Mouse (Mus musculus): ENCODE measurements around the gene Elof1. TPM values are rescaled to one million over a fixed set of nuclear protein-coding genes. Genes with fewer than 3 reads are reported as not detected.

The Elof1 gene
- polyA plus RNA-seq (2015; fragmentation: Nextera tagmentation; extraction: Ambion mirVana), result 117 and 126 TPM in 2 replicates

DNA sequence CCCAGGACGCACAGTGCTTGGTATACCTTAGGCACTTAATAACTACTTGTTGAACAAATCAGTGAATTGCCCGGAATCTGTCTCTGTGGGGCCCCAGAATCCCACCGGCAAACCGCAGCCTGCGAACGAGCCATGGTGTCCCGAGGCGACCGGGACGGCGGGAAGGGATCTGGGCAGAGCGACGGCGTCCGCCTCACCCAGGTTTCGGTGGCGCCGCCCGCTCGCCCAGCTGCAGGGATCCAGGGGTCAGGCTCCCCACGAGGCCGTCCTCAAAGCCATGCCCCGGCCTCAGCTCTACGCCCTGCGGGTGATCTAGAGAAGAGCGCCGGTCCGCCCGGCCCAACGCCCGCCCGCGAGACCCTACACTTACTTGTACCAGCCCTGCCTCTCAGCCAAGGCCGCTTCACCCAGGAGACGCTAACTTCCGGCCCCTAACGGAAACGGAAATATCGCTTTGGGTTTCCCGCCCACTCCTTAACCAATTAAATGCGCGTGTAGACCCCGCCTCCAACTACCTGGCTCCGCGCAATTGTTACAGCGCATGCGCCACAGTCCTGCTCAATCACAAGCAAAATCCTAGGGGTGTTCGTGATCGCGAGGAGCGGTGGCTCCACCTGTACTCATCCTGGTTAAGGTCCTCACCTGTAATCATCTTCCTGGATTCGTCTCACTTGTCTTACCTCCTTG, at the start of gene Elof1:
Gene Elof1 (minus strand): TSS at position 433 of the 687 bp plus-strand sequence.

DNA sequence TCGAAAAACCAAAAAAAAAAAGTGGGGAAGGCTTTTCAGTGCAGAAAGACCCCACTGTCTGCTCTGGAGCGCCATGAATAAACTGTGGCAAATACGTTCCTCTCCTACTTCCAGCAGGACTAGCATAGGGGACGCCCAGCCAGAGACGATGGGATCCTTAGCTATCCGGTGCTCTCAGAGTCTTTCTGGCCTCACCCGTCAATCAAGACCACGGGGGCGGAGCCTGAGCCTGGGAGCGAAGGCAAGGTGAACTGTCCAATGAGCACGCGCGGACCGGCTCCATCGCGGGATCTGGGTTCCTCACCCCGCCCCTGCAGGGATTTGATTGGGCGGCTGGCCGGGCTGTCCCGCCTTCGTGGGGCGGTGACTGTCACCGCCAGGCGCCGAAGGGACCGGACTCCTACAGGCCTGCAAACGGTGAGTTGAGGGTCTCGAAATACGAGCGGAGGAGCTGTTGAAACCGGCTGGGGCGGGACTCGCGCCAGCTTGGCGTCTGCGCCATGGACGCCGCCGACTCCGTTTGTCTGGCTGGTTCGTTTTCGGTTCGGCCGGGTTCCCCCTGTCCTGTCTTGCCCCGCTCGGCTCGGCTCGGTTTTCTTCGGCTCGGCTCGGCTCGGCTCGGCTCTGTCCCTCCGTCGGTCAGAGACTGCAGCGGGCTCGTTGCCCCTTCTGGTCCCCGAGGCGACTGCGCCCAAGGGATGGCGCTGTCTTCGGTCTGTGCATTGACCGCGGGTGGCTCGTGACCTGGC, 39.7 kb upstream of the Elof1 start, which contains the start of gene Pigyl:
Gene Pigyl (plus strand): TSS at position 350 of the 749 bp plus-strand sequence.

DNA sequence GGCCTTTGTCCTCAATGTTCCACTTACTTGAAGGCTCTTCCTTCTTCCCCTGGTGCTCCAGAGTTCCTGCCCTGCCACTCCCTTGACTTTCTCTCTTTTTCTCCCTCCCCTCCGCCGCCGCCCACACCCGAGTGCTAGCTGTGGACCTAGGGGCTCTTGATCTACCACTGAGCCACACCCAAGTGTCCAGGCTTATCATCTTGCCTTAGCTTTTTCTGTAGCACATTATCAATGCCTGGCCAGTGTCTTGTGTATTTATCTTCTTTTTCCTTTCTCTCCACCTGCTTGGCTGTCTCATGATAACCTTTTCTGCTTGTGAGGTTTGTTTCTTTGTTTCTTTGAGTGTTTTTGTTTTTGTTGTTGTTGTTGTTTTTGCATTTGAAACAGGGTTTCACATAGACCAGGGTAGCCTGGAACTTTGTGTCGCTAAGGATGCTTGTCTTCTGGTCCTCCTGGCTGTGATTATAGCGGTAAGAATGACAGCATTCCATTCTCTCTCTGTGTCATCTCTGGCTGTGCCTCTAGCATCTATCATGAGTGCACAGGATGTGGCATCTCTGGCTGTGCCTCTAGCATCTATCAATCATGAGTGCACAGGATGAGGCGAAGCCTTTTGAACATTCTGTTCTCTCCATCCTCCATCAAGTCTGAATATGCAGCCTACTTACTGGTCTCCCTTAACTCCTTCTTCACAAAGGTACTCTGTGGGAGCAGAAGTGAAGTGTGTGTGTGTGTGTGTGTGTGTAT, 18.8 kb upstream of the Elof1 start, which contains the start of gene Acp5:
Gene Acp5 (minus strand): TSS at position 68 of the 747 bp plus-strand sequence.

DNA sequence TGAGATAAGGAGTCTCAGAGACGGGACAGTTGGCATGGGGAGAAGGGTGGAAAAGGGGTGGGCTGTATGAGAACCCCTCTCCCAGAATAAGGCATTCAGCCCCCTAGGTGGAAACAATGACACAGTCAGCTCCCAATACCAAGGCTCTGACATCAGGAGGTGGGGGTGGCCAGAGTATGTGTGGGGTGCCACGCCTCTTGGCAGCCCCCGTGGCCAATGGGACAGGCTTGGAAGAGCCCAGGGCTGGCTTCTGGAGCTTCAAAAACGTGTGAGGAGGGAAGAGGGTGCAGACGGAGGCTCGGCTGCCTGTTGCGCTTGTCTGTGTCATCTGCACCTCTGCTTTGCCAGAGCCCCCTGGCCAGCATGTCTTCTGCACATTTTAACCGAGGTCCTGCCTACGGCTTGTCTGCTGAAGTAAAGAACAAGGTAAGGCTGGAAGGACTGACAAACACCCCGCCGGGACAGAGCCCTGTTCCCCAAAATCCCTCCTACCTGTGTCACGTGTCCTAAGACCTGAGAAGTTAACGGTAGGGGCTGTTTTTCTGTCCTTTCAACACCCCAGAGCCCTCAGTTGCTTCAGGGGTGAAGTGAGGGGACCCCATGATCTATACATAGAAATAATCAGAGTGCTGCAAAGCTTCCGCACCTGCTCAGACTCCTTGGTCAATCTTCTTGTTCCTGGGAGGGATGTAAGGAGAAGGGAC, 17.8 kb downstream of the Elof1 start, which contains the start of gene Cnn1:
Gene Cnn1 (plus strand): TSS at position 224 of the 704 bp plus-strand sequence.

DNA sequence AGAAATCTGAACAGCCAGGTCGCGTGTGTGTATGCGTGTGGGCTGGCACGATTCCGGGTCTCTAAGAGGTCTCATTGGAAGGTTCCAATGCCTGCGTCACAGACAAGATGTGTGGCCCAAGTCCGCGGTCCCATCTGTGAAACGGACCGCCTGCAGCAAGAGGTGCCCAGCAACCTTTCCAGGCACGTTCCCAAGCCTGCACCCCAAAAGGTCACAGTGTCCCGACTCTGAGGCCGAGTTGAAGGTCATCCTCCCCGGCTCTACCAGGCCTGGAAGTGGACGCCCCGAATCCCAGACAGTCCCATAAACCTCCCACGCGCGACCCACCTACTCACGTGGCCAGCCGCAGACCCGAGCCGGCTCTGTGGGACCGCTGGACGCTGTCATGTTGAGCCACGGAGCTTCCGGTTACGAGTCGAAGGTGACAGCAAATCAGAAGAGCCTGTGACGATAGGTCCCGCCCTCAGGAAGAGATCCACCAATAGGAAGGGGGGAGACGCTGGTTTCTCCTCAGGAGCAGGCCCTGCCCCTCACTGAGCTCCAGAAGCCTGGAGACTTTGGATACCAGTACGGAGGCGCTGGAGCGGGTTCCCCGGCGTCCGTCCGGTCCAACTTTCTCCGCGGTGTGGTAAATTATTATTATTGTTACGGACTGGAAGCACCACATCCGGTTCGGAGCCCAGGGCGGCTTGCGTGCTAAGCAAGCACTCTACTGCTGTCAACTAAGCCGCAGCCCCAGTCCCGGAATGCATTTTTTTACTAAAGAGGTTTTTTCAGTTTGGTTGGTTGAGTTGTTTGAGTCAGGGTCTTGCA, 31.7 kb downstream of the Elof1 start, which contains the start of gene Ecsit:
Gene Ecsit (minus strand): TSS at position 417 of the 813 bp plus-strand sequence.

DNA sequence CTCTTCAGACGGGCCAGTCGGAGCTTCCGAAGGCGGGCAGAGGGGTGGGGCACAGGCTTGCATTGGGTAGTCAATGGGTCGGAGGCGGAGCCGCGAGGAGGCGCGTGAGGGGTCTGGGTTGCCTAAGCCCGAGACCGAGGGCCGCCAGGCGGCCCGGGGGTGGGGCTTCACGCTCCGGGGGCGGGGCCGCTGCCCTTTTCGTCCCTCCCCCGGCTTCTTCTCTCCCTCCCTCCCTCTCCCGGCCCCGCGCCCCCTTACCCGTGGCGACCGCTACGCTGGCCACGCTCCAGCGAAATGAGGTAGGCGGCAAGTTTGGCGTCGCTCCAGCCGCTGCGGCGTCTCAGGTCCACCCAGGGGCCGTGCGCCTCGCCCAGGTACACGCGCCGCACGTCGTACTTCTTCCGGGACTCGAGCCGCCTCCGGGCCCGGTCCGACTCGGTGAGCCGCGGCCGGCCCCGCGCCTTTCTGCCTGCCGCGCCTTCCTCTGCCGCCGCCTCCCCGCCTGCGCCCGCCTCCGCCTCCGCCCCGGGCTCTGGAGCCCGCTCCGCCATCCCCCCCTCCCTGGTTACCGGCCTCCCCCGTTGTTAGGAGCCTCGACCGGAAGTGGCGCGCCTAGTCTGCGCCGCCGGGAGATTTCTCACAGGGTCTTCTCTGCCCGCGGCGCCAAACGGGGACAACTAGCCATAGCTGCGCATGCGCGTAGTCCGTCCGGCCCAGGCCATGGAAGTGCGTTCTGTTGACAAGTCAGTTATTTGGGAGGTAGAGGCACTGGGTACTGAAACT, 46.0 kb downstream of the Elof1 start, which contains the start of the genes Gm49318 and Zfp653:
Gene Gm49318 (minus strand): TSS at position 469 of the 783 bp plus-strand sequence.
Gene Zfp653 (minus strand): TSS at position 586 of the 783 bp plus-strand sequence.

Other genes with a start within 250 kb of the Elof1 start
- 11.6 and 16.2 TPM in 2 replicates for gene Rab3d, start 199.0 kb downstream of the Elof1 start, polyA plus RNA-seq (2015; fragmentation: Nextera tagmentation; extraction: Ambion mirVana)
- 0.63 and 0.84 TPM in 2 replicates for gene Ccdc159, start 189.7 kb downstream of the Elof1 start, polyA plus RNA-seq (2015; fragmentation: Nextera tagmentation; extraction: Ambion mirVana)
- gene Tmem205, start 189.6 kb downstream of the Elof1 start, polyA plus RNA-seq (2015; fragmentation: Nextera tagmentation; extraction: Ambion mirVana), result 16.7 and 22.4 TPM in 2 replicates
- gene Plppr2, start 180.1 kb downstream of the Elof1 start, polyA plus RNA-seq (2015; fragmentation: Nextera tagmentation; extraction: Ambion mirVana), result 1.1 and 1.4 TPM in 2 replicates
- 2.3 and 2.8 TPM in 2 replicates for gene Swsap1, start 161.4 kb downstream of the Elof1 start, polyA plus RNA-seq (2015; fragmentation: Nextera tagmentation; extraction: Ambion mirVana)
- 121 and 135 TPM in 2 replicates for gene Epor, start 153.7 kb downstream of the Elof1 start, polyA plus RNA-seq (2015; fragmentation: Nextera tagmentation; extraction: Ambion mirVana)
- 0.96 and 1.5 TPM in 2 replicates for gene Rgl3, start 127.7 kb downstream of the Elof1 start, polyA plus RNA-seq (2015; fragmentation: Nextera tagmentation; extraction: Ambion mirVana)
- 0.06 and 0.17 TPM in 2 replicates for gene Ccdc151, start 114.5 kb downstream of the Elof1 start, polyA plus RNA-seq (2015; fragmentation: Nextera tagmentation; extraction: Ambion mirVana)
- 34.2 and 36.2 TPM in 2 replicates for gene Prkcsh, start 114.4 kb downstream of the Elof1 start, polyA plus RNA-seq (2015; fragmentation: Nextera tagmentation; extraction: Ambion mirVana)
- gene Elavl3, start 65.1 kb downstream of the Elof1 start, polyA plus RNA-seq (2015; fragmentation: Nextera tagmentation; extraction: Ambion mirVana), result not detected in 2 replicates
- not detected in 2 replicates for gene Gm49318, start 45.9 kb downstream of the Elof1 start, polyA plus RNA-seq (2015; fragmentation: Nextera tagmentation; extraction: Ambion mirVana)
- gene Zfp653, start 45.8 kb downstream of the Elof1 start, polyA plus RNA-seq (2015; fragmentation: Nextera tagmentation; extraction: Ambion mirVana), result 5.9 and 6.2 TPM in 2 replicates
- gene Ecsit, start 31.7 kb downstream of the Elof1 start, polyA plus RNA-seq (2015; fragmentation: Nextera tagmentation; extraction: Ambion mirVana), result 19.5 and 20.0 TPM in 2 replicates
- gene Cnn1, start 18.0 kb downstream of the Elof1 start, polyA plus RNA-seq (2015; fragmentation: Nextera tagmentation; extraction: Ambion mirVana), result 9.1 and 14.5 TPM in 2 replicates
- 122 and 146 TPM in 2 replicates for gene Acp5, start 18.5 kb upstream of the Elof1 start, polyA plus RNA-seq (2015; fragmentation: Nextera tagmentation; extraction: Ambion mirVana)
- 55.6 and 55.8 TPM in 2 replicates for gene Pigyl, start 39.7 kb upstream of the Elof1 start, polyA plus RNA-seq (2015; fragmentation: Nextera tagmentation; extraction: Ambion mirVana)
- 0.07 TPM in 1 of 2 replicates, not detected in the other for gene Zfp872, start 70.9 kb upstream of the Elof1 start, polyA plus RNA-seq (2015; fragmentation: Nextera tagmentation; extraction: Ambion mirVana)
- 9.9 and 12.4 TPM in 2 replicates for gene Zfp809, start 108.5 kb upstream of the Elof1 start, polyA plus RNA-seq (2015; fragmentation: Nextera tagmentation; extraction: Ambion mirVana)
- gene Zfp599, start 142.7 kb upstream of the Elof1 start, polyA plus RNA-seq (2015; fragmentation: Nextera tagmentation; extraction: Ambion mirVana), result 1.9 TPM in 2 replicates
- gene Zfp810, start 190.5 kb upstream of the Elof1 start, polyA plus RNA-seq (2015; fragmentation: Nextera tagmentation; extraction: Ambion mirVana), result 4.8 and 6.1 TPM in 2 replicates